Mouse (Mus musculus) heart, embryonic 16.5 days (tissue): ENCODE measurements around the gene Mfsd6. TPM values are rescaled to one million over a fixed set of nuclear protein-coding genes. Genes with fewer than 3 reads are reported as not detected.

Source experiments
- ATAC-seq: fragments of 200-750 bp; cut with Nextera tagmentation; replicated peaks from 2 replicates; pipeline ENCODE4 v1.8.0; 2017; ENCODE audit warnings: moderate number of reproducible peaks; ENCODE audit not compliant: insufficient read depth, low FRiP score; ENCODE audit errors: extremely low read depth
- H3K27ac ChIP-seq: fragments of 300-500 bp; sonication (generic); 2 replicates; pipeline ENCODE4 v1.5.1; 2014; ENCODE audit warnings: mild to moderate bottlenecking, low read length, control low read depth, moderate library complexity
- H3K27me3 ChIP-seq: fragments of 300-500 bp; sonication (generic); 2 replicates; pipeline ENCODE4 v1.6.1; 2014; ENCODE audit warnings: low read length, mixed read lengths; ENCODE audit not compliant: control insufficient read depth, insufficient read depth
- H3K36me3 ChIP-seq: fragments of 300-500 bp; sonication (generic); 2 replicates; pipeline ENCODE4 v1.6.1; 2014; ENCODE audit not compliant: control insufficient read depth, insufficient read depth
- H3K4me1 ChIP-seq: fragments of 300-500 bp; sonication (generic); 2 replicates; pipeline ENCODE4 v1.6.1; 2014; ENCODE audit warnings: low read length, mixed read lengths; ENCODE audit not compliant: control insufficient read depth, insufficient read depth
- H3K4me2 ChIP-seq: fragments of 300-500 bp; sonication (generic); 2 replicates; pipeline ENCODE4 v1.6.1; 2014; ENCODE audit warnings: low read depth, mild to moderate bottlenecking, control low read depth, low read length
- H3K4me3 ChIP-seq: fragments of 300-500 bp; sonication (generic); 2 replicates; pipeline ENCODE4 v1.5.1; 2014; ENCODE audit warnings: mild to moderate bottlenecking, control low read depth, low read length
- H3K9ac ChIP-seq: fragments of 300-500 bp; sonication (generic); 2 replicates; pipeline ENCODE4 v1.6.1; 2014; ENCODE audit warnings: low read length, control low read depth
- H3K9me3 ChIP-seq: fragments of 300-500 bp; sonication (generic); replicated peaks from 2 replicates; pipeline ENCODE4 v1.6.1; 2016; ENCODE audit warnings: low read length; ENCODE audit not compliant: control insufficient read depth
- WGBS: fragments of 180-500 bp; shearing (Covaris S2); extraction: QIAGEN DNeasy Blood & Tissue Kit; methylation state at CpG from one replicate; pipeline ENCODE4 v1.1.7; 2014; 5-methylcytosine and 5-hydroxymethylcytosine counted together
- polyA plus RNA-seq: library from polyadenylated mRNA; unstranded; fragments of >200 nt; fragmentation: Nextera tagmentation; extraction: Ambion mirVana; gene quantifications from 2 replicates; pipeline ENCODE4 v1.2.1, GENCODE M21; 2015

Gene Mfsd6
- polyA plus RNA-seq, 1 experiment from 2014 or later, result 3.1 TPM

- H3K27ac ChIP-seq, result no peak overlapping the region
- H3K4me1 ChIP-seq, result peaks cover 11% of the 10 kb centered on the region; the same call in 1 of the 2 replicates
- no peaks in the 10 kb centered on the region for H3K36me3 ChIP-seq
- no peak overlapping the region for H3K4me2 ChIP-seq
- no peaks in the 10 kb centered on the region for H3K27me3 ChIP-seq
- no peak for ATAC-seq
- H3K9ac ChIP-seq, result no peak overlapping the region
- 71% methylated on average over 4 of the region's 4 CpGs for WGBS
- no peaks in the 10 kb centered on the region for H3K9me3 ChIP-seq
- no peak overlapping the region for H3K4me3 ChIP-seq
Observed at GRCm38 (mm10) chr1:52683550-52683949, 43.7 kb downstream of the Mfsd6 start.

GRCm38 (mm10) chr1:52676621-52677020, 50.6 kb downstream of the Mfsd6 start:
- H3K4me2 ChIP-seq, result no peak overlapping the region
- H3K9me3 ChIP-seq, result no peaks in the 10 kb centered on the region; the same call in 1 of the 2 replicates
- no peaks in the 10 kb centered on the region for H3K36me3 ChIP-seq
- H3K4me3 ChIP-seq, result no peak overlapping the region
- no peaks in the 10 kb centered on the region for H3K27me3 ChIP-seq
- H3K4me1 ChIP-seq, result peaks cover 17% of the 10 kb centered on the region
- peak; percentile 88 for ATAC-seq
- 11% methylated on average over 3 of the region's 3 CpGs for WGBS
- H3K9ac ChIP-seq, result no peak overlapping the region
- no peak overlapping the region; the same call in 1 of the 2 replicates for H3K27ac ChIP-seq

GRCm38 (mm10) chr1:52675561-52676551, 51.4 kb downstream of the Mfsd6 start:
- 51% methylated on average over 7 of the region's 7 CpGs for WGBS
- Histone ChIP-seq H3K27ac (peak overlapping the region; percentile 88), H3K4me2 (no peak overlapping the region), H3K4me1 (peaks cover 15% of the 10 kb centered on the region), H3K9me3 (no peaks in the 10 kb centered on the region; the same call in 1 of the 2 replicates), H3K27me3 (no peaks in the 10 kb centered on the region), H3K9ac (no peak overlapping the region), H3K36me3 (no peaks in the 10 kb centered on the region), H3K4me3 (no peak overlapping the region)
- ATAC-seq, result peak; percentile 71

- Histone ChIP-seq H3K4me1 (peaks cover 4% of the 10 kb centered on the region), H3K4me2 (no peak overlapping the region), H3K9me3 (no peaks in the 10 kb centered on the region; the same call in 1 of the 2 replicates), H3K27ac (no peak overlapping the region), H3K9ac (no peak overlapping the region), H3K4me3 (no peak overlapping the region), H3K27me3 (no peaks in the 10 kb centered on the region), H3K36me3 (no peaks in the 10 kb centered on the region)
- ATAC-seq, result no peak
- 74% methylated on average over 1 of the region's 1 CpGs for WGBS
Observed at GRCm38 (mm10) chr1:52669931-52670330, 57.3 kb downstream of the Mfsd6 start.

- 38% methylated on average over 7 of the region's 7 CpGs for WGBS
- Histone ChIP-seq H3K9me3 (no peaks in the 10 kb centered on the region; the same call in 1 of the 2 replicates), H3K4me3 (no peak overlapping the region), H3K4me2 (no peak overlapping the region), H3K27ac (no peak overlapping the region), H3K27me3 (no peaks in the 10 kb centered on the region), H3K9ac (peak overlapping the region; percentile 43; the same call in 1 of the 2 replicates), H3K36me3 (no peaks in the 10 kb centered on the region), H3K4me1 (peaks cover 4% of the 10 kb centered on the region)
- no peak for ATAC-seq
Observed at GRCm38 (mm10) chr1:52668743-52669323, 58.4 kb downstream of the Mfsd6 start.

GRCm38 (mm10) chr1:52663228-52663627, 64.0 kb downstream of the Mfsd6 start:
- Histone ChIP-seq H3K36me3 (peaks cover 4% of the 10 kb centered on the region; the same call in 1 of the 2 replicates), H3K9me3 (no peaks in the 10 kb centered on the region), H3K9ac (no peak overlapping the region), H3K4me1 (no peaks in the 10 kb centered on the region), H3K27me3 (no peaks in the 10 kb centered on the region), H3K27ac (no peak overlapping the region), H3K4me3 (no peak overlapping the region), H3K4me2 (no peak overlapping the region)
- 94% methylated on average over 7 of the region's 7 CpGs for WGBS
- ATAC-seq, result no peak

- Histone ChIP-seq H3K9me3 (no peaks in the 10 kb centered on the region), H3K4me1 (no peaks in the 10 kb centered on the region), H3K4me3 (no peak overlapping the region), H3K27me3 (no peaks in the 10 kb centered on the region), H3K27ac (no peak overlapping the region), H3K4me2 (no peak overlapping the region), H3K36me3 (peaks cover 5% of the 10 kb centered on the region; the same call in 1 of the 2 replicates), H3K9ac (no peak overlapping the region)
- no peak for ATAC-seq
- WGBS, result 75% methylated on average over 12 of the region's 12 CpGs
Observed at GRCm38 (mm10) chr1:52660765-52661164, 66.5 kb downstream of the Mfsd6 start.

- no peak for ATAC-seq
Observed at GRCm38 (mm10) chr1:52660278-52660677, 67.0 kb downstream of the Mfsd6 start.

GRCm38 (mm10) chr1:52658160-52658559, 69.1 kb downstream of the Mfsd6 start:
- ATAC-seq, result no peak
- H3K27me3 ChIP-seq, result no peaks in the 10 kb centered on the region
- no peak overlapping the region for H3K4me3 ChIP-seq
- H3K9me3 ChIP-seq, result no peaks in the 10 kb centered on the region
- H3K36me3 ChIP-seq, result peaks cover 5% of the 10 kb centered on the region; the same call in 1 of the 2 replicates
- no peak overlapping the region for H3K9ac ChIP-seq
- WGBS, result 91% methylated on average over 7 of the region's 7 CpGs
- H3K27ac ChIP-seq, result no peak overlapping the region
- no peak overlapping the region for H3K4me2 ChIP-seq
- H3K4me1 ChIP-seq, result peaks cover 1% of the 10 kb centered on the region

More at GRCm38 (mm10) chr1:52660278-52660677, 67.0 kb downstream of the Mfsd6 start:
- Histone ChIP-seq H3K9me3 (no peaks in the 10 kb centered on the region), H3K9ac (no peak overlapping the region), H3K27ac (no peak overlapping the region), H3K4me3 (no peak overlapping the region), H3K36me3 (peaks cover 5% of the 10 kb centered on the region; the same call in 1 of the 2 replicates), H3K4me2 (no peak overlapping the region), H3K27me3 (no peaks in the 10 kb centered on the region), H3K4me1 (no peaks in the 10 kb centered on the region)
- WGBS, result 72% methylated on average over 2 of the region's 2 CpGs
